Mouse (Mus musculus): ENCODE results near the gene Nat8f4. TPM values are rescaled to one million over a fixed set of nuclear protein-coding genes. Genes with fewer than 3 reads are reported as not detected.
"Not testable (repeated sequence)": the region's sequence is repeated elsewhere in the genome, so short reads cannot be mapped to it uniquely, and the experiment has no call there.

Gene Nat8f4
- polyA plus RNA-seq, 1 experiment from 2014 or later = 7.0 TPM

GRCm38 (mm10) chr6:85918341-85918740, 13.7 kb upstream of the Nat8f4 start:
- peaks cover 17% of the 10 kb centered on the region for H3K4me1 ChIP-seq (replicated peaks)
- H3K4me3 ChIP-seq (replicated peaks); H3K9me3 ChIP-seq; H3K27me3 ChIP-seq; ATAC-seq; H3K4me2 ChIP-seq (replicated peaks); H3K27ac ChIP-seq; H3K9ac ChIP-seq (replicated peaks): not testable (repeated sequence)
- peaks cover 19% of the 10 kb centered on the region for H3K36me3 ChIP-seq
- WGBS = 96% methylated on average over 3 of the region's 3 CpGs

GRCm38 (mm10) chr6:85916596-85916995, 11.9 kb upstream of the Nat8f4 start:
- WGBS = 82% methylated on average over 6 of the region's 6 CpGs
- H3K36me3 ChIP-seq = peaks cover 3% of the 10 kb centered on the region; the same call in 1 of the 2 replicates
- H3K4me1 ChIP-seq (replicated peaks) = peaks cover 17% of the 10 kb centered on the region
- H3K4me2 ChIP-seq (replicated peaks) = peak overlapping the region; percentile 86
- no peaks in the 10 kb centered on the region for H3K9me3 ChIP-seq
- peak overlapping the region; percentile 54 for H3K4me3 ChIP-seq (replicated peaks)
- no peaks in the 10 kb centered on the region for H3K27me3 ChIP-seq
- ATAC-seq = no peak
- H3K27ac ChIP-seq = peak overlapping the region; percentile 85
- peak overlapping the region; percentile 69 for H3K9ac ChIP-seq (replicated peaks)

GRCm38 (mm10) chr6:85915539-85916513, 11.1 kb upstream of the Nat8f4 start, which contains the start of gene Nat8f1:
TSS of gene Nat8f1 (minus strand) at chr6:85915687.
- under 1% methylated on average over 39 of the region's 61 CpGs for WGBS

GRCm38 (mm10) chr6:85915141-85915538, 10.5 kb upstream of the Nat8f4 start:
- WGBS = 3% methylated on average over 11 of the region's 11 CpGs
- ATAC-seq = no peak

More at GRCm38 (mm10) chr6:85915539-85916513, 11.1 kb upstream of the Nat8f4 start, which contains the start of gene Nat8f1:
- H3K9me3 ChIP-seq, H3K36me3 ChIP-seq, H3K27me3 ChIP-seq: not testable (repeated sequence)
- peaks cover 17% of the 10 kb centered on the region for H3K4me1 ChIP-seq (replicated peaks)
- ATAC-seq = peak; percentile 98
- H3K4me2 ChIP-seq (replicated peaks) = peak within 1 kb of the TSS; percentile 86
- H3K9ac ChIP-seq (replicated peaks) = peak within 1 kb of the TSS; percentile 69
- peak within 1 kb of the TSS; percentile 54 for H3K4me3 ChIP-seq (replicated peaks)
- H3K27ac ChIP-seq = peak within 1 kb of the TSS; percentile 85

GRCm38 (mm10) chr6:85911587-85911986, 6.9 kb upstream of the Nat8f4 start, which contains the start of gene Tprkb:
TSS of gene Tprkb (plus strand) at chr6:85911865.
- peaks cover 16% of the 10 kb centered on the region for H3K4me1 ChIP-seq (replicated peaks)
- WGBS = 86% methylated on average over 3 of the region's 3 CpGs
- no peaks in the 10 kb centered on the region for H3K36me3 ChIP-seq
- H3K9me3 ChIP-seq = no peaks in the 10 kb centered on the region
- H3K27me3 ChIP-seq = no peaks in the 10 kb centered on the region
- H3K4me2 ChIP-seq (replicated peaks) = no peak within 1 kb of the TSS
- no peak within 1 kb of the TSS for H3K27ac ChIP-seq
- no peak within 1 kb of the TSS for H3K9ac ChIP-seq (replicated peaks)
- ATAC-seq = no peak
- H3K4me3 ChIP-seq (replicated peaks) = no peak within 1 kb of the TSS

More at GRCm38 (mm10) chr6:85915141-85915538, 10.5 kb upstream of the Nat8f4 start:
- peak overlapping the region; percentile 54 for H3K4me3 ChIP-seq (replicated peaks)
- H3K4me1 ChIP-seq (replicated peaks) = peaks cover 17% of the 10 kb centered on the region
- no peaks in the 10 kb centered on the region for H3K9me3 ChIP-seq
- peak overlapping the region; percentile 86 for H3K4me2 ChIP-seq (replicated peaks)
- no peaks in the 10 kb centered on the region for H3K27me3 ChIP-seq
- H3K27ac ChIP-seq = peak overlapping the region; percentile 85
- no peaks in the 10 kb centered on the region for H3K36me3 ChIP-seq
- peak overlapping the region; percentile 69 for H3K9ac ChIP-seq (replicated peaks)

GRCm38 (mm10) chr6:85909704-85910103, 5.0 kb upstream of the Nat8f4 start:
- H3K4me3 ChIP-seq (replicated peaks) = no peak overlapping the region
- peaks cover 7% of the 10 kb centered on the region for H3K4me1 ChIP-seq (replicated peaks)
- no peaks in the 10 kb centered on the region for H3K36me3 ChIP-seq
- H3K27ac ChIP-seq = no peak overlapping the region
- no peaks in the 10 kb centered on the region for H3K9me3 ChIP-seq
- no peak overlapping the region for H3K9ac ChIP-seq (replicated peaks)
- WGBS = 87% methylated on average over 1 of the region's 1 CpGs
- no peak for ATAC-seq
- no peaks in the 10 kb centered on the region for H3K27me3 ChIP-seq
- H3K4me2 ChIP-seq (replicated peaks) = no peak overlapping the region

- Histone ChIP-seq H3K27ac (no peak overlapping the region), H3K4me1 (replicated peaks) (0 out of 2 replicates have a peak, but pooled peaks cover 2% of the 10 kb centered on the region), H3K4me2 (replicated peaks) (no peak overlapping the region), H3K4me3 (replicated peaks) (no peak overlapping the region), H3K36me3 (no peaks in the 10 kb centered on the region), H3K9ac (replicated peaks) (no peak overlapping the region), H3K9me3 (no peaks in the 10 kb centered on the region), H3K27me3 (no peaks in the 10 kb centered on the region)
- ATAC-seq = no peak
- 82% methylated on average over 3 of the region's 3 CpGs for WGBS
Observed at GRCm38 (mm10) chr6:85908341-85908740, 3.7 kb upstream of the Nat8f4 start.

- ATAC-seq; H3K27ac ChIP-seq; H3K27me3 ChIP-seq; H3K36me3 ChIP-seq; H3K9me3 ChIP-seq; H3K4me1 ChIP-seq (replicated peaks); H3K9ac ChIP-seq (replicated peaks); H3K4me2 ChIP-seq (replicated peaks); H3K4me3 ChIP-seq (replicated peaks): not testable (repeated sequence)
- 57% methylated on average over 2 of the region's 2 CpGs for WGBS
Observed at GRCm38 (mm10) chr6:85906911-85907351, 2.2 kb upstream of the Nat8f4 start.

GRCm38 (mm10) chr6:85902303-85902702, 2.4 kb downstream of the Nat8f4 start:
- H3K4me1 ChIP-seq (replicated peaks) = 0 out of 2 replicates have a peak, but pooled peaks cover 2% of the 10 kb centered on the region
- no peaks in the 10 kb centered on the region for H3K9me3 ChIP-seq
- no peak for ATAC-seq
- H3K9ac ChIP-seq (replicated peaks) = no peak overlapping the region
- 94% methylated on average over 2 of the region's 2 CpGs for WGBS
- H3K27ac ChIP-seq = no peak overlapping the region
- H3K36me3 ChIP-seq = no peaks in the 10 kb centered on the region
- no peak overlapping the region for H3K4me2 ChIP-seq (replicated peaks)
- H3K27me3 ChIP-seq = no peaks in the 10 kb centered on the region
- H3K4me3 ChIP-seq (replicated peaks) = no peak overlapping the region

- 82% methylated on average over 6 of the region's 8 CpGs for WGBS
- not testable (repeated sequence) for H3K4me2 ChIP-seq (replicated peaks); H3K27me3 ChIP-seq; H3K4me3 ChIP-seq (replicated peaks); H3K36me3 ChIP-seq; H3K9me3 ChIP-seq; H3K9ac ChIP-seq (replicated peaks); H3K27ac ChIP-seq; H3K4me1 ChIP-seq (replicated peaks); ATAC-seq
Observed at GRCm38 (mm10) chr6:85898596-85899475, 5.8 kb downstream of the Nat8f4 start.

- H3K4me1 ChIP-seq (replicated peaks); H3K4me3 ChIP-seq (replicated peaks); H3K27ac ChIP-seq; H3K9me3 ChIP-seq; H3K27me3 ChIP-seq; H3K4me2 ChIP-seq (replicated peaks); H3K9ac ChIP-seq (replicated peaks); ATAC-seq; H3K36me3 ChIP-seq: not testable (repeated sequence)
- 76% methylated on average over 25 of the region's 25 CpGs for WGBS
Observed at GRCm38 (mm10) chr6:85895061-85895648, 9.5 kb downstream of the Nat8f4 start.
